Mouse (Mus musculus) olfactory bulb, adult 2 months (tissue): ENCODE results near the gene Mmrn1. TPM values are rescaled to one million over a fixed set of nuclear protein-coding genes. Genes with fewer than 3 reads are reported as not detected.

Experiments used
- H3K27ac ChIP-seq: fragments of 200-500 bp; 2 replicates; pipeline ENCODE4 v1.5.1; 2012; ENCODE audit warnings: low read depth, low read length; ENCODE audit not compliant: insufficient read depth
- H3K4me1 ChIP-seq: fragments of 200-500 bp; 2 replicates; pipeline ENCODE4 v1.6.1; 2012; ENCODE audit warnings: low read length; ENCODE audit not compliant: control insufficient read depth, insufficient read depth
- H3K4me3 ChIP-seq: fragments of 200-500 bp; 2 replicates; pipeline ENCODE4 v1.5.1; 2012; ENCODE audit warnings: mild to moderate bottlenecking, low read depth, low read length, moderate library complexity; ENCODE audit not compliant: insufficient read depth
- CTCF ChIP-seq: fragments of 200-500 bp; IDR thresholded peaks from 2 replicates; pipeline ENCODE4 v1.5.1; 2012; ENCODE audit warnings: low read depth, mild to moderate bottlenecking, low read length, moderate library complexity; ENCODE audit not compliant: insufficient read depth
- POLR2A ChIP-seq: fragments of 200-500 bp; IDR thresholded peaks from 2 replicates; pipeline ENCODE4 v1.6.1; 2012; ENCODE audit warnings: mild to moderate bottlenecking, low read depth, low read length, moderate library complexity; ENCODE audit not compliant: insufficient read depth
- WGBS: fragments of 180-500 bp; shearing (Covaris S2); methylation state at CpG from one replicate; pipeline ENCODE4 v1.1.7; 2018; 5-methylcytosine and 5-hydroxymethylcytosine counted together
- polyA plus RNA-seq: library from polyadenylated mRNA; stranded (reverse); fragments of >200 nt; gene quantifications from 2 replicates; pipeline ENCODE4 v1.2.4, GENCODE M21; 2012; ENCODE audit warnings: low replicate concordance; ENCODE audit not compliant: missing spikeins, insufficient read depth, insufficient read length

The Mmrn1 gene
- polyA plus RNA-seq, 1 experiment = not detected

DNA sequence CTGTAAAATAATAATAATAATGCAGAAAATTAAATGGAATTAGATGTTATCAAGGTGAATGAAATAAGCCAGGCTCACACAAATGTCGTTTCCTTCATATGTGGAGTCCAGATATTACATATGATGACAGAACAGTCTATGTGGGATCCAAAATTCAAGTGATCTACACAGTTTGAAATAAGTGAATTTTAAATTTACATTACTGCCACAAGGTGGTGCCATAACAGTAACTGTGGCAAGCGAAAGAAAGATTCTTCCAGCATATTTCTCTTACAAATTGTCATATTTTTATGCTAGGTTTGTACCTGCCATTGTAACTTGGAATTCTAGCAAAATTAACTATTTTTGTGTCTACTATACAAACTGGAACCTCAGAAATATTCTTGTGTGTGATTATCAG, 61.1 kb downstream of the Mmrn1 start:
- H3K27ac ChIP-seq = no peak overlapping the region
- no peak overlapping the region for H3K4me3 ChIP-seq
- no peaks in the 10 kb centered on the region for H3K4me1 ChIP-seq
- 46% methylated on average over 2 of the region's 2 CpGs for WGBS
- TF ChIP-seq POLR2A = no peak
- no peak for TF ChIP-seq CTCF

DNA sequence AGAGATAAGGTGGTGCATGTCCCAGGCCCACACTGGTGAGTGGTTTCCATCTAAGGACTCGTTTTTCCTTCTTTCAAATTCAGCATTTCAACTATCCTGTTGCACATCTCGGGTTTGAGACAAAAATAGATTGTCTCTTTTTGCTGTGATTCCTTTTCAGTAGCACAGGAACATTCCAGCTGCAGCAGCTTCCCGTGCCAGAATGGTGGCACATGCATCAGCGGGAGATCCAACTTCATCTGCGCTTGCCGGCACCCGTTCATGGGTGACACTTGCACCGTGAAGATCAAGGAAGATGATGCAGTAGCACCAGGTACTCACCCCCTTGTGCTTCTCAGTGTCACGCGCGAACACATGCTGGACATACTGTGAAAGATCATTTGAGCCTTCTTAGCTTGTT, 62.1 kb downstream of the Mmrn1 start:
- Histone ChIP-seq H3K4me3 (no peak overlapping the region), H3K4me1 (no peaks in the 10 kb centered on the region), H3K27ac (no peak overlapping the region)
- 55% methylated on average over 11 of the region's 11 CpGs for WGBS
- no peak for TF ChIP-seq POLR2A

GRCm38 (mm10) chr6:60987804-60988203, 63.0 kb downstream of the Mmrn1 start:
- TF ChIP-seq POLR2A = no peak
- no peak for TF ChIP-seq CTCF
- no peak overlapping the region for H3K27ac ChIP-seq
- H3K4me3 ChIP-seq = no peak overlapping the region
- no peaks in the 10 kb centered on the region for H3K4me1 ChIP-seq
- WGBS = 91% methylated on average over 3 of the region's 3 CpGs

- WGBS = 93% methylated on average over 1 of the region's 1 CpGs
- H3K4me3 ChIP-seq = no peak overlapping the region
- H3K27ac ChIP-seq = no peak overlapping the region
- TF ChIP-seq CTCF (no peak), POLR2A (no peak)
- H3K4me1 ChIP-seq = no peaks in the 10 kb centered on the region
Observed at GRCm38 (mm10) chr6:60992366-60992765, 67.6 kb downstream of the Mmrn1 start.

GRCm38 (mm10) chr6:60993386-60994108, 68.8 kb downstream of the Mmrn1 start:
- H3K4me1 ChIP-seq = no peaks in the 10 kb centered on the region
- 86% methylated on average over 4 of the region's 4 CpGs for WGBS
- H3K27ac ChIP-seq = no peak overlapping the region
- TF ChIP-seq CTCF (no peak), POLR2A (no peak)
- no peak overlapping the region for H3K4me3 ChIP-seq

DNA sequence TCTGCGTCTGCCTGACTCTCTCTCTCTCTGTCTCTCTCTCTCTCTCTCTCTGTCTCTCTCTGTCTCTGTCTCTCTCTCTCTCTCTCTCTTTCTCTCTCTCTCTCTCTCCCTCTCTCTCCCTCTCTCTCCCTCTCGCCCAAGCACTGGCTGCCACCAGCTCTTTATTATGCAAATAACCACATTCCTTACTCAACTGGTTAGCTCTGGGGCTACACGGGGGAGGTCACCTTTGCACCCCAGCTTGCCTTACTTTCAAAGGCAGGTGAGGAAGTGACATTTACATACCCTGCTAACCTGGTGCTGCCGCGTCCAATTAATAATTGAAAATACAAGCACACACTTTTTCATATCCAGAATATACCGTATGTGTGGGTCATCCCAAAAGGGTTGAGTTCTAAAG, 69.3 kb downstream of the Mmrn1 start:
- no peak overlapping the region for H3K27ac ChIP-seq
- WGBS = 31% methylated on average over 6 of the region's 6 CpGs
- no peak overlapping the region for H3K4me3 ChIP-seq
- no peaks in the 10 kb centered on the region for H3K4me1 ChIP-seq
- TF ChIP-seq CTCF = no peak
- no peak for TF ChIP-seq POLR2A

DNA sequence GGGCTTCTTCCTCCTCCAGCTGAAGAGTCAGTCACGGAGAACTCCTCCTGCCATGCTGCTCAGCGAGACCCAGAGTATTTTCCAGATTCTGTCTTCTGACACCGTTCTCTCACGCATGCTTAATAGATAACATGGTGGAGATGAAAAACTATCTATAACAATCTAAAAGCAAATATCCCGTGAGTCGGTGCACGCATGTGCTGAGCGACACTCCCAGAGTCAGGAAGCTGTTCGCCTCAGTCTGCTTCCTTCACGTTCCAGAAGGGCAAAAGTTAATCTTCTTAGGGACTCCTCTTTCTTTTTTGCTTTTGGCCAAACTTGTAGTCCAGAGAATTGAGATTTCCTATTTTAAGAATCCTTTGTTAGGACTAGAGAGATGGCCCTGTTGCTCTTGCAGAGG, 69.7 kb downstream of the Mmrn1 start:
- H3K4me1 ChIP-seq = no peaks in the 10 kb centered on the region
- no peak overlapping the region for H3K4me3 ChIP-seq
- TF ChIP-seq CTCF (no peak), POLR2A (no peak)
- H3K27ac ChIP-seq = no peak overlapping the region
- 66% methylated on average over 10 of the region's 10 CpGs for WGBS

DNA sequence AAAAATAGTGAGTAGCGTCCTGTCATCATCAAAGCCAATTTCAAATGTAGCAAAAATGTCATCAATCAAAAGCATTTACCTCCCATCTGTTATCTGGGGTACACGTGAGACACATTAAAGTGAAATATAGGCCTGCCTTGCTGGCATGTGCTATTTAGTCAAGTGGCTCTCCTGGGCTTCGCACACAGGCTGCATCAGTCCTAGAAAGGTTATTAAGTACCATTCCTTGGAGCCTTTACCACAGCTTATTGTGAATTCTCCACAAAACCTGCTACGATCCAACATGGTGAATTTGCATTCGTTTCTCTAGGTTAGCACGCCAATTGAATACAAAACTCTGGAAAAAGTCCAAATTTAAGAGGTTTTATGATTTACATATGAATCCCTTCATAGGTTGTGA, 70.8 kb downstream of the Mmrn1 start:
- Histone ChIP-seq H3K4me3 (no peak overlapping the region), H3K27ac (no peak overlapping the region), H3K4me1 (no peaks in the 10 kb centered on the region)
- TF ChIP-seq CTCF (no peak), POLR2A (no peak)
- 66% methylated on average over 6 of the region's 6 CpGs for WGBS

DNA sequence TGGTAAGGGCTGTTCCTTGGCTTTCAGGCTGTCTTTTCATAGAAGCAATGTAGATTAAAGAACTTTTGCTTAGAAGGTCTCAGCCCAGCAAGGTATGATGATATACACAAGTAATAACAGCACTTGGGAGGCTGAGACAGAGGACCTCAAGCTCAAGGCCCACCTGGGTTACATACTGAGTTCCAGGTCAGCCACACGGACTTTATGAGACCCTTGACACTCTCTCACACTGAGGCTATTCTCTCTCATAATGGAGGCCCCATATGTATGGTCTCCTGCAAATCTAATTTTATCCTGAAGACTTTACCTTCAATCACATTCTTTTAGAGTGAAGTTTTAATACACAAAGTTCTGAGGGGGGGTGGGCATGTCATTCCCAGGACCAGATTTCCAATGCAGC, 71.6 kb downstream of the Mmrn1 start:
- WGBS = 87% methylated on average over 1 of the region's 1 CpGs
- no peak overlapping the region for H3K27ac ChIP-seq
- TF ChIP-seq CTCF (no peak), POLR2A (no peak)
- H3K4me1 ChIP-seq = no peaks in the 10 kb centered on the region
- no peak overlapping the region for H3K4me3 ChIP-seq

DNA sequence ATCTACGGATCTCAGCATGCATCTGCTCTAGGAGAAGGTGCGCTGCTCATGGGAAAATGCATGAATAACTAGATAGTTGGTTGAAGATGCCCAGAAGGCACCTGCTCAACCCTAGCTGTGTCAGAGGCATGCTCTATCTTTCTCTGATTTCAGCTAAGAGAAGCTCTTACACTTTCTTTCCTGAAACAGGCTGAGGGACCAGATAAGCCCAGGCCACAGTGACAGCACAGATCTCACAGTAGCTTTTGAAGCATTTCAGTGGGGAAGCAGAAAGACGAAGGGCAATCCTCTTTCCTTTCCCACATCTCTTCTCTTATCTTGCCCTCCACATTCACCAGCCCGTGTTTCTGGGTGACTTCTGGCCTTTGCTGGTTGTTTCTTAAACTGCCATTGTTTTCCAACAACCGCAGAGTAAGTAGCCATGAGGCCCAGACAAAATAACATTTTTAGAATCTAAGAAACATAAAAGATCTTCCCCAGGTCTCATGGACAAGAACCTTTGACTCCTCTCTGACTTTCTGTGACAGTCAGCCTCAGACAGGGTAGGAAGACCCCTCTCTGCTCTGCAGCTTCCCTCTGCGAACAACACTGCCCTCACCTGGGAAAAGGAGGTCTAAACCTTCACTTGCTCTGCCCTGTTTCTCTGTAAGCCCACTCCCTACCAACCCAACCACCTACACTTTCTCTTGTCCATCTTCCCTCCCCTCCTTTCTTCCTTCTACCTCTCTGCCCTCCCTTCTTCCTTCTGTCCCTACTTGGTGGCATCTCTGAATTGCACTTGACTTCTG, 76.4 kb downstream of the Mmrn1 start:
- 89% methylated on average over 6 of the region's 6 CpGs for WGBS
- Histone ChIP-seq H3K4me3 (no peak overlapping the region), H3K27ac (no peak overlapping the region), H3K4me1 (no peaks in the 10 kb centered on the region)
- TF ChIP-seq POLR2A (no peak), CTCF (no peak)
